Mouse (Mus musculus): ENCODE measurements around the gene Rpa2. TPM values are rescaled to one million over a fixed set of nuclear protein-coding genes. Genes with fewer than 3 reads are reported as not detected.

The Rpa2 gene
- polyA plus RNA-seq, 1 experiment, result 52.3 TPM

DNA sequence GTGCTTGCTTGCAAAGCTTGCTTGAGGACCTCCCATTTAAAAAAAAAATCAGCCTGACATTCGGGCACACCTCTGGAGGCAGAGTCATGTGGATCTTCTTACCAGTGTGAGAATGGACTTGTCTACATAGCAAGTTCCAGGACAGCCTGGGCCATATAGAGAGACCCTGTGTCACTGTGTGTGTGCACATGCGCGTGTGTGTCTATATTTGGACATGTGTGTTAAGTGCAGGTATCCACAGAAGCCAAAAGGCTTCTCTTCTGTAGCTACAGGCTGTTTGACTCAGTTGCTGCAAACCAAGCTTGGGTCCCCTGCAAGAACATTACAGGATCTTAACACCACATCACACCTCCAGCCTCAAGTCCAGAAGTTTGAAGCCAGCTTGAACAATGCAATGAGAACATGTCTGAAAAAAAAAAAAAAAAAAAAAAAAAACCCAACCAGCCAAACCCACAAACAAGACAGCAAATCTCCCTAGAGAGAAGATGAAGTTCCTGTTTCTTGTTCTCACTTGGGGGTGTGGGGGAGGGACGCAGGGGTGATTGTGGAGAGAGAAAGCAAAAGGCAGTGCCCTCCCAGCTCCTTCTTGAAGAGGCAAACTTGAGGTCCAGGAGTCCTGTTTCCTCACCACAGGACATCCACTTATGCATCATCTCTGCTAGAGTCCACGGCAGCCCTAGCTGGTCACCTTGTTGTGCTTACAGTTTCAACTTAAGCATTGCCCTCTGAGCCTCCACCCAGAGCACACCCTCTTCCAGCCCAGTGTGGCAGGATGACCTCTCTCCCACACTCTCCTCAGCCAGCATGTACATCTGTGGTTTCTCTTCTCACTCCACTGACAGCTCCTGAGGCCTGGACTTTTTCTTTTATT lies 39.9 kb downstream of the Rpa2 start:
- H3K4me1 ChIP-seq (ENCODE audit: control insufficient read depth, insufficient read depth, low read length), result peaks cover 12% of the 10 kb centered on the region

GRCm38 (mm10) chr4:132809621-132810020 lies 41.5 kb downstream of the Rpa2 start:
- H3K27ac ChIP-seq (ENCODE audit: control insufficient read depth, insufficient read depth, low read depth, low read length, poor library complexity), result no peak overlapping the region
- H3K4me3 ChIP-seq (replicated peaks; ENCODE audit: control insufficient read depth, low read depth, low read length), result no peak overlapping the region
- 27% methylated on average over 5 of the region's 5 CpGs for WGBS
- no peak for TF ChIP-seq POLR2A (IDR thresholded peaks at IDR 0.05; ENCODE audit: borderline replicate concordance, control insufficient read depth, low read depth, low read length)
- TF ChIP-seq CTCF (IDR thresholded peaks at IDR 0.05; ENCODE audit: control insufficient read depth, insufficient read depth, low read length), result no peak
- H3K4me1 ChIP-seq (ENCODE audit: control insufficient read depth, insufficient read depth, low read length), result peaks cover 12% of the 10 kb centered on the region

More for the DNA sequence above, 39.9 kb downstream of the Rpa2 start:
- 17% methylated on average over 5 of the region's 5 CpGs for WGBS
- Histone ChIP-seq H3K27ac (ENCODE audit: control insufficient read depth, insufficient read depth, low read depth, low read length, poor library complexity) (peak overlapping the region; percentile 74), H3K4me3 (replicated peaks; ENCODE audit: control insufficient read depth, low read depth, low read length) (no peak overlapping the region)
- no peak for TF ChIP-seq POLR2A (IDR thresholded peaks at IDR 0.05; ENCODE audit: borderline replicate concordance, control insufficient read depth, low read depth, low read length)
- no peak for TF ChIP-seq CTCF (IDR thresholded peaks at IDR 0.05; ENCODE audit: control insufficient read depth, insufficient read depth, low read length)

GRCm38 (mm10) chr4:132816404-132816803 lies 48.3 kb downstream of the Rpa2 start:
- H3K27ac ChIP-seq (ENCODE audit: control insufficient read depth, insufficient read depth, low read depth, low read length, poor library complexity), result peak overlapping the region; percentile 84
- no peak overlapping the region for H3K4me3 ChIP-seq (replicated peaks; ENCODE audit: control insufficient read depth, low read depth, low read length)
- no peak for TF ChIP-seq CTCF (IDR thresholded peaks at IDR 0.05; ENCODE audit: control insufficient read depth, insufficient read depth, low read length)
- no peak for TF ChIP-seq POLR2A (IDR thresholded peaks at IDR 0.05; ENCODE audit: borderline replicate concordance, control insufficient read depth, low read depth, low read length)
- 28% methylated on average over 7 of the region's 7 CpGs for WGBS
- H3K4me1 ChIP-seq (ENCODE audit: control insufficient read depth, insufficient read depth, low read length), result peaks cover 5% of the 10 kb centered on the region

DNA sequence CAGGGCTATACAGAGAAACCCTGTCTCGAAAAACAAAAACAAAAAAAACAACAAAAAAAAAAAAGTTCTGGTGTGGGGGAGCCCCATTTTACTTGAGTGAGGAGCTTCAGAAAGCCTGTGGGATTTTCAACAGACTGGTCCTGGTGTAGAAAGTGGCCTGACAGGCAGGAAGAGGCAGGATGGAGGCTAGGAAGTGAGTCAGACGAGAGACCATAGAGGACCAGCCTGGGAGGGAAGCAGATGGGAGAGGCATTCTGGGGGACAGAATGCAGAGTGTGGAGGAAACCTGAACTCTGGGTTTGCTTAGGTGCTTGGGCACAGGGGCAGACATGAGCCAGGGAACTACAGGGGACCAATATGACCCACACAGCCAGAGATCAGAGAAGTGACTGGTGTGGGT lies 48.7 kb downstream of the Rpa2 start:
- WGBS, result 31% methylated on average over 2 of the region's 2 CpGs
- Histone ChIP-seq H3K4me3 (replicated peaks; ENCODE audit: control insufficient read depth, low read depth, low read length) (no peak overlapping the region), H3K4me1 (ENCODE audit: control insufficient read depth, insufficient read depth, low read length) (peaks cover 5% of the 10 kb centered on the region), H3K27ac (ENCODE audit: control insufficient read depth, insufficient read depth, low read depth, low read length, poor library complexity) (peak overlapping the region; percentile 5)
- TF ChIP-seq CTCF (IDR thresholded peaks at IDR 0.05; ENCODE audit: control insufficient read depth, insufficient read depth, low read length), result no peak
- TF ChIP-seq POLR2A (IDR thresholded peaks at IDR 0.05; ENCODE audit: borderline replicate concordance, control insufficient read depth, low read depth, low read length), result no peak

DNA sequence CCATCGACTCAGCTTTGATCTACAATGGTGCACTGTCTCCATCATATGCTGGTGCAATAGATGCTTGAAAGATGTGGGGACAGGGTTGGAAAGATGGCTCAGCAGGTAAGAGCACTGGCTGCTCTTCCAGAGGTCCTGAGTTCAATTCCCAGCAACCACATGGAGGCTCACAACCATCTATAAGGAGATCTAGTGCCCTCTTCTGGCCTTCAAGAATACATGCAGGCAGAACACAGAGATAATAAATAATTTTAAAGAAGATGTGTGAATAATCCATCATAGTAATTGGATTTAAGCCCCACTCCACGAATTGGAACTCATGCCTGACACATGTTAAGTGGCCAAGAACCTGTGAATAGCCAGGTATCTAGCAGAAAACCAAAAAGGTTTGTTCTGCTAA lies 50.3 kb downstream of the Rpa2 start:
- Histone ChIP-seq H3K4me1 (ENCODE audit: control insufficient read depth, insufficient read depth, low read length) (peaks cover 5% of the 10 kb centered on the region), H3K4me3 (replicated peaks; ENCODE audit: control insufficient read depth, low read depth, low read length) (no peak overlapping the region), H3K27ac (ENCODE audit: control insufficient read depth, insufficient read depth, low read depth, low read length, poor library complexity) (no peak overlapping the region)
- TF ChIP-seq POLR2A (IDR thresholded peaks at IDR 0.05; ENCODE audit: borderline replicate concordance, control insufficient read depth, low read depth, low read length), result no peak
- TF ChIP-seq CTCF (IDR thresholded peaks at IDR 0.05; ENCODE audit: control insufficient read depth, insufficient read depth, low read length), result no peak
- WGBS, result 60% methylated on average over 2 of the region's 2 CpGs

GRCm38 (mm10) chr4:132823614-132824366 lies 55.7 kb downstream of the Rpa2 start:
- Histone ChIP-seq H3K27ac (ENCODE audit: control insufficient read depth, insufficient read depth, low read depth, low read length, poor library complexity) (no peak overlapping the region), H3K4me3 (replicated peaks; ENCODE audit: control insufficient read depth, low read depth, low read length) (no peak overlapping the region), H3K4me1 (ENCODE audit: control insufficient read depth, insufficient read depth, low read length) (no peaks in the 10 kb centered on the region; the same call in 1 of the 2 replicates)
- TF ChIP-seq CTCF (IDR thresholded peaks at IDR 0.05; ENCODE audit: control insufficient read depth, insufficient read depth, low read length) (peak; percentile 96), POLR2A (IDR thresholded peaks at IDR 0.05; ENCODE audit: borderline replicate concordance, control insufficient read depth, low read depth, low read length) (no peak)
- 40% methylated on average over 8 of the region's 8 CpGs for WGBS

Other genes starting within 250 kb of the Rpa2 start
- 886 and 890 TPM in 2 replicates for gene Atpif1, start 234.7 kb upstream of the Rpa2 start, polyA plus RNA-seq (2011; ENCODE audit: insufficient read depth, insufficient read length, low replicate concordance, missing spikeins)
- gene Dnajc8, start 232.8 kb upstream of the Rpa2 start, polyA plus RNA-seq (2011; ENCODE audit: insufficient read depth, insufficient read length, low replicate concordance, missing spikeins), result 128 and 173 TPM in 2 replicates
- 3.2 and 6.7 TPM in 2 replicates for gene Ptafr, start 204.3 kb upstream of the Rpa2 start, polyA plus RNA-seq (2011; ENCODE audit: insufficient read depth, insufficient read length, low replicate concordance, missing spikeins)
- gene Eya3, start 129.3 kb upstream of the Rpa2 start, polyA plus RNA-seq (2011; ENCODE audit: insufficient read depth, insufficient read length, low replicate concordance, missing spikeins), result 15.3 and 22.5 TPM in 2 replicates
- 0.52 and 2.3 TPM in 2 replicates for gene Xkr8, start 35.8 kb upstream of the Rpa2 start, polyA plus RNA-seq (2011; ENCODE audit: insufficient read depth, insufficient read length, low replicate concordance, missing spikeins)
- gene Smpdl3b, start 11.1 kb upstream of the Rpa2 start, polyA plus RNA-seq (2011; ENCODE audit: insufficient read depth, insufficient read length, low replicate concordance, missing spikeins), result 1.7 TPM in 1 of 2 replicates, not detected in the other
- 10.5 and 22.4 TPM in 2 replicates for gene Themis2, start 28.1 kb downstream of the Rpa2 start, polyA plus RNA-seq (2011; ENCODE audit: insufficient read depth, insufficient read length, low replicate concordance, missing spikeins)
- 43.5 and 50.2 TPM in 2 replicates for gene Ppp1r8, start 74.8 kb downstream of the Rpa2 start, polyA plus RNA-seq (2011; ENCODE audit: insufficient read depth, insufficient read length, low replicate concordance, missing spikeins)
- 14.9 and 16.7 TPM in 2 replicates for gene Stx12, start 116.2 kb downstream of the Rpa2 start, polyA plus RNA-seq (2011; ENCODE audit: insufficient read depth, insufficient read length, low replicate concordance, missing spikeins)
- 12.8 and 19.1 TPM in 2 replicates for gene Fam76a, start 154.2 kb downstream of the Rpa2 start, polyA plus RNA-seq (2011; ENCODE audit: insufficient read depth, insufficient read length, low replicate concordance, missing spikeins)
- gene Fgr, start 205.8 kb downstream of the Rpa2 start, polyA plus RNA-seq (2011; ENCODE audit: insufficient read depth, insufficient read length, low replicate concordance, missing spikeins), result 16.1 and 53.3 TPM in 2 replicates
- gene Ahdc1, start 242.9 kb downstream of the Rpa2 start, polyA plus RNA-seq (2011; ENCODE audit: insufficient read depth, insufficient read length, low replicate concordance, missing spikeins), result 20.1 and 21.7 TPM in 2 replicates